Mouse (Mus musculus) small intestine, adult 2 months (tissue): ENCODE data around the gene Rxra.

Source experiments
- CTCF ChIP-seq: fragments of 200-500 bp; IDR thresholded peaks from 2 replicates; pipeline ENCODE4 v1.5.1; 2012; ENCODE audit warnings: low read depth, mild to moderate bottlenecking, control low read depth, inconsistent platforms, low read length, moderate library complexity, mixed read lengths; ENCODE audit not compliant: insufficient replicate concordance, insufficient read length; ENCODE audit errors: extremely low read depth
- POLR2A ChIP-seq: fragments of 200-500 bp; IDR thresholded peaks from 2 replicates; pipeline ENCODE4 v1.6.1; 2012; ENCODE audit warnings: low read depth, mild to moderate bottlenecking, control low read depth, inconsistent platforms, low read length, moderate library complexity

- TF ChIP-seq CTCF (peak; percentile 61; the same call in 1 of the 2 replicates), POLR2A (no peak)
These were observed 54.0 kb downstream of the Rxra start for GRCm38 (mm10) chr2:27730002-27730905.
